ENCODE assay signal across 10 mouse cellular contexts in the genomic region with DNA sequence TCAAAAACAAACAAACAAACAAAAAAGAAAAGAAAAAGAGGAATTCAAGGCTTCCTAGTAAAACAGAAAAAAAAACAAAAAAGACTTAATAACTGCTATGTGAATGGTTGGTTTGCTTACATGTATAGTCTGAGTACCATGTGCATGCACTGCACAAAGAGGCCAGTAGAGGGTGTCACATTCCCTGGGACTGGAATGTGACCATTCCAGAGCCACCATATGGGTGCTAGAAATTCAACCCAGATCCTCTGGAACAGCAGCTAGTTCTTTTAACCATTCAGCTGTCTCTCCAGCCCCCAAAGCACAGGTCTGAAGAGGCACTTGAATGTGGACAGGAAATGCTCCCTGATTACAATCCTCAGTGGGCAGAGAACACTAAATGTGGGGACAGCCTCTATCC. TPM values are rescaled to one million over a fixed set of nuclear protein-coding genes. Genes with fewer than 3 reads are reported as not detected.
DNase-seq lines count a peak whose midpoint lies in the region; ATAC-seq and TF ChIP-seq lines count a peak whose summit lies in the region.
"Had no signal": no experiment of that assay in that cellular context is flagged by ENCODE, and none has a peak within 500 bp of the region (broad histone marks: within the 10 kb centered on the region; RNA-seq: fewer than 3 reads in every experiment).

No protein-coding gene starts in this region.

- H3K9ac ChIP-seq in kidney, postnatal 0 days (ENCODE audit: low read depth, low read length): no peak overlapping the region
- no peak overlapping the region for H3K9ac ChIP-seq in kidney, embryonic 16.5 days (replicated peaks; ENCODE audit: low read length)
- H3K9ac ChIP-seq in ES-Bruce4 (ENCODE audit: low read depth, poor library complexity, severe bottlenecking): no peak overlapping the region
- no peak overlapping the region for H3K9ac ChIP-seq in lung, postnatal 0 days (replicated peaks; ENCODE audit: low read depth)
- H3K9ac ChIP-seq: embryonic facial prominence, embryonic 12.5 days; limb, embryonic 12.5 days had no signal

- no peak for ATAC-seq in kidney, postnatal 0 days (replicated peaks; ENCODE audit: low FRiP score, low read depth)
- ATAC-seq in kidney, embryonic 16.5 days (ENCODE audit: low FRiP score, low TSS enrichment): no peak
- ATAC-seq in lung, postnatal 0 days: no peak

- TF ChIP-seq CTCF in kidney, postnatal 0 days (IDR thresholded peaks at IDR 0.05; ENCODE audit: low read depth): peak; percentile 60
- TF ChIP-seq CTCF in ES-Bruce4 (IDR thresholded peaks at IDR 0.05; ENCODE audit: low read depth, low read length): peak; percentile 49
- TF ChIP-seq CTCF in lung, postnatal 0 days (IDR thresholded peaks at IDR 0.05): peak; percentile 69

- no peak overlapping the region for H3K27ac ChIP-seq in kidney, postnatal 0 days
- no peak overlapping the region for H3K27ac ChIP-seq in kidney, embryonic 16.5 days (ENCODE audit: low read length)
- H3K27ac ChIP-seq in ES-Bruce4 (ENCODE audit: insufficient read depth, low read length): peak overlapping the region; percentile 8; the same call in 1 of the 2 replicates
- no peak overlapping the region for H3K27ac ChIP-seq in lung, postnatal 0 days (ENCODE audit: low read length)
- H3K27ac ChIP-seq: embryonic facial prominence, embryonic 12.5 days; limb, embryonic 12.5 days had no signal

- peaks cover 44% of the 10 kb centered on the region for H3K36me3 ChIP-seq in kidney, postnatal 0 days (ENCODE audit: insufficient read depth, low read length)
- H3K36me3 ChIP-seq in kidney, embryonic 16.5 days (ENCODE audit: insufficient read depth, low read length): peaks cover 66% of the 10 kb centered on the region
- H3K36me3 ChIP-seq in ES-Bruce4 (ENCODE audit: control insufficient read depth, insufficient read depth, low read length, poor library complexity, severe bottlenecking): peaks cover 53% of the 10 kb centered on the region
- peaks cover 41% of the 10 kb centered on the region for H3K36me3 ChIP-seq in lung, postnatal 0 days (ENCODE audit: insufficient read depth, low read length)

- peak; percentile 32 for DNase-seq in kidney, postnatal 0 days (ENCODE audit: low spot score)
- DNase-seq in adrenal gland, postnatal 36 days: peak; percentile 30 to 42
- peak; percentile 20 for DNase-seq in lung, postnatal 0 days (ENCODE audit: low spot score)
- no peak for DNase-seq in right cerebral cortex, postnatal 4 days
- no peak for DNase-seq in urinary bladder, postnatal 4 days (ENCODE audit: low spot score in 2 of 2)
- no peak for DNase-seq in urinary bladder, adult 18-20 months (ENCODE audit: low spot score in 2 of 2)

- no peak overlapping the region for H3K4me2 ChIP-seq in kidney, postnatal 0 days (ENCODE audit: low read length)
- H3K4me2 ChIP-seq in kidney, embryonic 16.5 days (replicated peaks; ENCODE audit: low read depth, low read length): no peak overlapping the region
- H3K4me2 ChIP-seq in lung, postnatal 0 days (replicated peaks; ENCODE audit: low read depth, low read length): no peak overlapping the region
- H3K4me2 ChIP-seq: embryonic facial prominence, embryonic 12.5 days; limb, embryonic 12.5 days had no signal

- H3K27me3 ChIP-seq in kidney, postnatal 0 days (ENCODE audit: insufficient read depth, low read length): no peaks in the 10 kb centered on the region
- H3K27me3 ChIP-seq in kidney, embryonic 16.5 days (ENCODE audit: insufficient read depth, low read length): no peaks in the 10 kb centered on the region
- no peaks in the 10 kb centered on the region for H3K27me3 ChIP-seq in ES-Bruce4 (ENCODE audit: control insufficient read depth, insufficient read depth, low read length, poor library complexity, severe bottlenecking)
- no peaks in the 10 kb centered on the region for H3K27me3 ChIP-seq in lung, postnatal 0 days (replicated peaks; ENCODE audit: insufficient read depth, low read length)
- H3K27me3 ChIP-seq: embryonic facial prominence, embryonic 12.5 days; limb, embryonic 12.5 days had no signal

- no peaks in the 10 kb centered on the region for H3K9me3 ChIP-seq in kidney, postnatal 0 days (replicated peaks; ENCODE audit: low read length)
- no peaks in the 10 kb centered on the region for H3K9me3 ChIP-seq in kidney, embryonic 16.5 days (ENCODE audit: low read length)
- H3K9me3 ChIP-seq in ES-Bruce4 (replicated peaks; ENCODE audit: control insufficient read depth, insufficient read depth, low read length, poor library complexity, severe bottlenecking): no peaks in the 10 kb centered on the region
- no peaks in the 10 kb centered on the region for H3K9me3 ChIP-seq in lung, postnatal 0 days (ENCODE audit: low read length)
- H3K9me3 ChIP-seq: embryonic facial prominence, embryonic 12.5 days; limb, embryonic 12.5 days had no signal

- no peak for TF ChIP-seq EP300 in ES-Bruce4 (IDR thresholded peaks at IDR 0.05; ENCODE audit: insufficient read depth, low read depth, low read length)
- TF ChIP-seq EP300 in lung, postnatal 0 days (IDR thresholded peaks at IDR 0.05): no peak

- no peaks in the 10 kb centered on the region for H3K4me1 ChIP-seq in kidney, postnatal 0 days (replicated peaks; ENCODE audit: insufficient read depth, low read length)
- 0 out of 2 replicates have a peak, but pooled peaks cover 6% of the 10 kb centered on the region for H3K4me1 ChIP-seq in kidney, embryonic 16.5 days (ENCODE audit: insufficient read depth, low read length)
- H3K4me1 ChIP-seq in ES-Bruce4 (ENCODE audit: control insufficient read depth, insufficient read depth, low read length): peaks cover 6% of the 10 kb centered on the region
- peaks cover 5% of the 10 kb centered on the region for H3K4me1 ChIP-seq in lung, postnatal 0 days (ENCODE audit: insufficient read depth, low read depth, low read length)
- H3K4me1 ChIP-seq: limb, embryonic 12.5 days had no signal

- no peak overlapping the region for H3K4me3 ChIP-seq in kidney, postnatal 0 days (replicated peaks; ENCODE audit: low read depth, low read length)
- H3K4me3 ChIP-seq in kidney, embryonic 16.5 days (ENCODE audit: low read length): no peak overlapping the region
- H3K4me3 ChIP-seq in ES-Bruce4 (ENCODE audit: low read depth, low read length): no peak overlapping the region
- H3K4me3 ChIP-seq in lung, postnatal 0 days (ENCODE audit: low read depth, low read length): no peak overlapping the region
- H3K4me3 ChIP-seq: embryonic facial prominence, embryonic 12.5 days; limb, embryonic 12.5 days had no signal

- TF ChIP-seq POLR2A in ES-Bruce4 (IDR thresholded peaks at IDR 0.05; ENCODE audit: insufficient read depth, low read length): no peak

RNA-seq across cellular contexts. Expression of a gene that starts 21.0 kb away (rescaled TPM):
- polyA plus RNA-seq in kidney, postnatal 0 days (2015; fragmentation: Nextera tagmentation; extraction: Ambion mirVana): 58.8 and 66.9 TPM in 2 replicates
- 106 and 121 TPM in 2 replicates for polyA plus RNA-seq in kidney, embryonic 16.5 days (2015; fragmentation: Nextera tagmentation; extraction: Ambion mirVana)
- polyA plus RNA-seq in ES-Bruce4 (2011; ENCODE audit: insufficient read depth, insufficient read length, low read depth, missing spikeins): 171 TPM in 2 replicates
- 10 to 100 TPM; 53.4 to 55.9 TPM for total RNA-seq in adrenal gland, postnatal 36 days (2021)
- 60.3 and 61.1 TPM in 2 replicates for polyA plus RNA-seq in lung, postnatal 0 days (2015; fragmentation: Nextera tagmentation; extraction: Ambion mirVana)

RNA-seq across cellular contexts. Expression of a gene that starts 35.1 kb away (rescaled TPM):
- polyA plus RNA-seq in kidney, postnatal 0 days (2015; fragmentation: Nextera tagmentation; extraction: Ambion mirVana): 54.5 and 58.8 TPM in 2 replicates
- 89.5 and 92.1 TPM in 2 replicates for polyA plus RNA-seq in kidney, embryonic 16.5 days (2015; fragmentation: Nextera tagmentation; extraction: Ambion mirVana)
- polyA plus RNA-seq in ES-Bruce4 (2011; ENCODE audit: insufficient read depth, insufficient read length, low read depth, missing spikeins): 75.3 and 77.9 TPM in 2 replicates
- 10 to 100 TPM; 54.8 to 60.0 TPM for total RNA-seq in adrenal gland, postnatal 36 days (2021)
- polyA plus RNA-seq in lung, postnatal 0 days (2015; fragmentation: Nextera tagmentation; extraction: Ambion mirVana): 44.3 and 49.5 TPM in 2 replicates

RNA-seq across cellular contexts. Expression of a gene that starts 43.2 kb away (rescaled TPM):
- not detected in 2 replicates for polyA plus RNA-seq in kidney, postnatal 0 days (2015; fragmentation: Nextera tagmentation; extraction: Ambion mirVana)
- 0.21 and 0.28 TPM in 2 replicates for polyA plus RNA-seq in kidney, embryonic 16.5 days (2015; fragmentation: Nextera tagmentation; extraction: Ambion mirVana)
- 0.67 and 2.4 TPM in 2 replicates for polyA plus RNA-seq in ES-Bruce4 (2011; ENCODE audit: insufficient read depth, insufficient read length, low read depth, missing spikeins)
- total RNA-seq in adrenal gland, postnatal 36 days (2021): not detected
- polyA plus RNA-seq in lung, postnatal 0 days (2015; fragmentation: Nextera tagmentation; extraction: Ambion mirVana): 0.12 TPM in 1 of 2 replicates, not detected in the other
- polyA plus RNA-seq: embryonic facial prominence, embryonic 12.5 days had no signal

RNA-seq across cellular contexts. Expression of a gene that starts 45.6 kb away (rescaled TPM):
- 456 and 496 TPM in 2 replicates for polyA plus RNA-seq in kidney, postnatal 0 days (2015; fragmentation: Nextera tagmentation; extraction: Ambion mirVana)
- 597 and 625 TPM in 2 replicates for polyA plus RNA-seq in kidney, embryonic 16.5 days (2015; fragmentation: Nextera tagmentation; extraction: Ambion mirVana)
- polyA plus RNA-seq in ES-Bruce4 (2011; ENCODE audit: insufficient read depth, insufficient read length, low read depth, missing spikeins): 541 and 557 TPM in 2 replicates
- total RNA-seq in adrenal gland, postnatal 36 days (2021): 100 to 1,000 TPM; 147 to 148 TPM
- polyA plus RNA-seq in lung, postnatal 0 days (2015; fragmentation: Nextera tagmentation; extraction: Ambion mirVana): 229 and 238 TPM in 2 replicates

Comparison
In these comparisons a context has a peak if more than half of its experiments do, and no peak if none do; other contexts are left out.
1. DNase-seq: peak in kidney, postnatal 0 days (single experiment), adrenal gland, postnatal 36 days (2 of 2) and lung, postnatal 0 days (single experiment); none in right cerebral cortex, postnatal 4 days (single experiment), urinary bladder, postnatal 4 days (0 of 2) and urinary bladder, adult 18-20 months (0 of 2).
2. Peak in every context shown above with its lines, with median percentiles within 50 percentile points of each other: CTCF ChIP-seq.